In genomic region chr11:70431574-70431973, GRCm38 (mm10) we compare ENCODE assay signal across 8 mouse cellular contexts. TPM values are rescaled to one million over a fixed set of nuclear protein-coding genes. Genes with fewer than 3 reads are reported as not detected.
DNase-seq lines count a peak whose midpoint lies in the region; ATAC-seq lines count a peak whose summit lies in the region.

No protein-coding gene starts in this region.

- no peak overlapping the region for H3K27ac ChIP-seq in liver, embryonic 11.5 days (ENCODE audit: low read depth, low read length)
- peak overlapping the region; percentile 87 for H3K27ac ChIP-seq in embryonic facial prominence, embryonic 14.5 days (replicated peaks; ENCODE audit: low read depth, low read length)
- peak overlapping the region; percentile 54 for H3K27ac ChIP-seq in intestine, embryonic 16.5 days (ENCODE audit: low read length)
- peak overlapping the region; percentile 90 for H3K27ac ChIP-seq in neural tube, embryonic 14.5 days (ENCODE audit: low read depth, low read length)

- peak overlapping the region; percentile 11; the same call in 1 of the 2 replicates for H3K4me3 ChIP-seq in liver, embryonic 11.5 days (ENCODE audit: low read depth, low read length)
- peak overlapping the region; percentile 85 for H3K4me3 ChIP-seq in embryonic facial prominence, embryonic 14.5 days (ENCODE audit: low read depth, low read length)
- H3K4me3 ChIP-seq in intestine, embryonic 16.5 days (ENCODE audit: low read length) = no peak overlapping the region
- peak overlapping the region; percentile 83 for H3K4me3 ChIP-seq in neural tube, embryonic 14.5 days (ENCODE audit: low read depth, low read length)

- H3K4me1 ChIP-seq in liver, embryonic 11.5 days (replicated peaks; ENCODE audit: control insufficient read depth, insufficient read depth, low read length) = peaks cover 23% of the 10 kb centered on the region
- H3K4me1 ChIP-seq in embryonic facial prominence, embryonic 14.5 days (ENCODE audit: control insufficient read depth, insufficient read depth, low read length) = peaks cover 13% of the 10 kb centered on the region; the same call in 1 of the 2 replicates
- H3K4me1 ChIP-seq in intestine, embryonic 16.5 days (ENCODE audit: control insufficient read depth, insufficient read depth, low read length) = peaks cover 16% of the 10 kb centered on the region
- peaks cover 17% of the 10 kb centered on the region for H3K4me1 ChIP-seq in neural tube, embryonic 14.5 days (ENCODE audit: control insufficient read depth, insufficient read depth, low read length)

- peak overlapping the region; percentile 96 for H3K4me2 ChIP-seq in liver, embryonic 11.5 days
- peak overlapping the region; percentile 80 for H3K4me2 ChIP-seq in embryonic facial prominence, embryonic 14.5 days (ENCODE audit: low read depth, low read length)
- H3K4me2 ChIP-seq in intestine, embryonic 16.5 days (ENCODE audit: low read depth, low read length) = peak overlapping the region; percentile 93; the same call in 1 of the 2 replicates
- H3K4me2 ChIP-seq in neural tube, embryonic 14.5 days (ENCODE audit: low read depth, low read length) = peak overlapping the region; percentile 84; the same call in 1 of the 2 replicates

- WGBS in liver, embryonic 11.5 days = 34% methylated on average over 5 of the region's 5 CpGs
- WGBS in embryonic facial prominence, embryonic 14.5 days = 24% methylated on average over 5 of the region's 5 CpGs
- 30% methylated on average over 5 of the region's 5 CpGs for WGBS in intestine, embryonic 16.5 days
- 27% methylated on average over 5 of the region's 5 CpGs for WGBS in neural tube, embryonic 14.5 days

- no peak for DNase-seq in liver, embryonic 11.5 days (ENCODE audit: low spot score)
- no peak for DNase-seq in liver
- DNase-seq in embryonic facial prominence, embryonic 14.5 days (ENCODE audit: low spot score) = no peak
- no peak for DNase-seq in urinary bladder, adult 18-20 months (ENCODE audit: low spot score in 2 of 2)
- DNase-seq in lung, postnatal 25 days (ENCODE audit: low spot score) = no peak
- no peak for DNase-seq in gastrocnemius, postnatal 25 days

- no peaks in the 10 kb centered on the region for H3K27me3 ChIP-seq in liver, embryonic 11.5 days (replicated peaks; ENCODE audit: control insufficient read depth, insufficient read depth, low read length)
- H3K27me3 ChIP-seq in embryonic facial prominence, embryonic 14.5 days (replicated peaks; ENCODE audit: control insufficient read depth, insufficient read depth, low read length) = no peaks in the 10 kb centered on the region
- no peaks in the 10 kb centered on the region for H3K27me3 ChIP-seq in intestine, embryonic 16.5 days (replicated peaks; ENCODE audit: control insufficient read depth, insufficient read depth, low read length)
- no peaks in the 10 kb centered on the region for H3K27me3 ChIP-seq in neural tube, embryonic 14.5 days (ENCODE audit: control insufficient read depth, insufficient read depth, low read length)

- ATAC-seq in liver, embryonic 11.5 days (replicated peaks; ENCODE audit: low FRiP score) = no peak
- ATAC-seq in embryonic facial prominence, embryonic 14.5 days (ENCODE audit: low read depth) = no peak
- no peak for ATAC-seq in intestine, embryonic 16.5 days
- no peak for ATAC-seq in neural tube, embryonic 14.5 days (ENCODE audit: low read depth)

- no peaks in the 10 kb centered on the region; the same call in 1 of the 2 replicates for H3K36me3 ChIP-seq in liver, embryonic 11.5 days (ENCODE audit: control insufficient read depth, insufficient read depth, low read length)
- H3K36me3 ChIP-seq in embryonic facial prominence, embryonic 14.5 days (ENCODE audit: control insufficient read depth, insufficient read depth, low read length) = peaks cover 9% of the 10 kb centered on the region; the same call in 1 of the 2 replicates
- no peaks in the 10 kb centered on the region for H3K36me3 ChIP-seq in intestine, embryonic 16.5 days (ENCODE audit: control insufficient read depth, insufficient read depth, low read length)
- H3K36me3 ChIP-seq in neural tube, embryonic 14.5 days (ENCODE audit: control insufficient read depth, insufficient read depth, low read length) = peaks cover 2% of the 10 kb centered on the region; the same call in 1 of the 2 replicates

- H3K9ac ChIP-seq in liver, embryonic 11.5 days (ENCODE audit: low read depth, low read length) = peak overlapping the region; percentile 48; the same call in 1 of the 2 replicates
- H3K9ac ChIP-seq in embryonic facial prominence, embryonic 14.5 days (ENCODE audit: low read depth, low read length) = peak overlapping the region; percentile 85; the same call in 1 of the 2 replicates
- H3K9ac ChIP-seq in intestine, embryonic 16.5 days (ENCODE audit: low read depth, low read length) = no peak overlapping the region
- H3K9ac ChIP-seq in neural tube, embryonic 14.5 days (replicated peaks; ENCODE audit: low read depth, low read length) = peak overlapping the region; percentile 8; the same call in 1 of the 2 replicates

- H3K9me3 ChIP-seq in liver, embryonic 11.5 days (ENCODE audit: control insufficient read depth, low read length) = no peaks in the 10 kb centered on the region
- H3K9me3 ChIP-seq in embryonic facial prominence, embryonic 14.5 days (ENCODE audit: control insufficient read depth, low read length) = no peaks in the 10 kb centered on the region
- H3K9me3 ChIP-seq in intestine, embryonic 16.5 days (ENCODE audit: control insufficient read depth, low read length) = no peaks in the 10 kb centered on the region
- no peaks in the 10 kb centered on the region for H3K9me3 ChIP-seq in neural tube, embryonic 14.5 days (ENCODE audit: control insufficient read depth, low read length)

RNA-seq across cellular contexts. Expression of gene Arrb2, which starts 0.9 kb away (rescaled TPM):
- polyA plus RNA-seq in liver, embryonic 11.5 days (2014; fragmentation: Nextera tagmentation; extraction: Ambion mirVana) = 31.5 and 35.9 TPM in 2 replicates
- polyA plus RNA-seq in embryonic facial prominence, embryonic 14.5 days (2014; fragmentation: Nextera tagmentation; extraction: Ambion mirVana) = 19.0 and 24.1 TPM in 2 replicates
- polyA plus RNA-seq in intestine, embryonic 16.5 days (2015; fragmentation: Nextera tagmentation; extraction: Ambion mirVana) = 10.1 and 10.7 TPM in 2 replicates
- 44.1 and 54.5 TPM in 2 replicates for polyA plus RNA-seq in neural tube, embryonic 14.5 days (2014; fragmentation: Nextera tagmentation; extraction: Ambion mirVana)
- total RNA-seq in gastrocnemius, postnatal 25 days (2021) = 1 to 10 TPM; 7.5 to 9.0 TPM

RNA-seq across cellular contexts. Expression of gene Med11, which starts 20.1 kb away (rescaled TPM):
- 33.8 and 36.2 TPM in 2 replicates for polyA plus RNA-seq in liver, embryonic 11.5 days (2014; fragmentation: Nextera tagmentation; extraction: Ambion mirVana)
- 37.0 and 40.6 TPM in 2 replicates for polyA plus RNA-seq in embryonic facial prominence, embryonic 14.5 days (2014; fragmentation: Nextera tagmentation; extraction: Ambion mirVana)
- 38.4 and 41.7 TPM in 2 replicates for polyA plus RNA-seq in intestine, embryonic 16.5 days (2015; fragmentation: Nextera tagmentation; extraction: Ambion mirVana)
- polyA plus RNA-seq in neural tube, embryonic 14.5 days (2014; fragmentation: Nextera tagmentation; extraction: Ambion mirVana) = 41.4 and 46.6 TPM in 2 replicates
- 1 to 10 TPM; 5.6 to 6.2 TPM for total RNA-seq in gastrocnemius, postnatal 25 days (2021)

RNA-seq across cellular contexts. Expression of gene Pelp1, which starts 21.7 kb away (rescaled TPM):
- polyA plus RNA-seq in liver, embryonic 11.5 days (2014; fragmentation: Nextera tagmentation; extraction: Ambion mirVana) = 48.5 and 51.2 TPM in 2 replicates
- polyA plus RNA-seq in embryonic facial prominence, embryonic 14.5 days (2014; fragmentation: Nextera tagmentation; extraction: Ambion mirVana) = 29.8 and 36.2 TPM in 2 replicates
- polyA plus RNA-seq in intestine, embryonic 16.5 days (2015; fragmentation: Nextera tagmentation; extraction: Ambion mirVana) = 29.1 and 31.5 TPM in 2 replicates
- polyA plus RNA-seq in neural tube, embryonic 14.5 days (2014; fragmentation: Nextera tagmentation; extraction: Ambion mirVana) = 29.3 and 32.1 TPM in 2 replicates
- total RNA-seq in gastrocnemius, postnatal 25 days (2021) = 10 to 100 TPM; 15.5 to 18.5 TPM

RNA-seq across cellular contexts. Expression of gene Zmynd15, which starts 27.7 kb away (rescaled TPM):
- 0.19 and 0.58 TPM in 2 replicates for polyA plus RNA-seq in liver, embryonic 11.5 days (2014; fragmentation: Nextera tagmentation; extraction: Ambion mirVana)
- 0.31 and 0.85 TPM in 2 replicates for polyA plus RNA-seq in embryonic facial prominence, embryonic 14.5 days (2014; fragmentation: Nextera tagmentation; extraction: Ambion mirVana)
- 1.1 and 1.2 TPM in 2 replicates for polyA plus RNA-seq in intestine, embryonic 16.5 days (2015; fragmentation: Nextera tagmentation; extraction: Ambion mirVana)
- polyA plus RNA-seq in neural tube, embryonic 14.5 days (2014; fragmentation: Nextera tagmentation; extraction: Ambion mirVana) = 0.31 and 1.5 TPM in 2 replicates
- total RNA-seq in gastrocnemius, postnatal 25 days (2021) = under 1 TPM; 0.38 to 0.97 TPM

RNA-seq across cellular contexts. Expression of gene Cxcl16, which starts 28.2 kb away (rescaled TPM):
- polyA plus RNA-seq in liver, embryonic 11.5 days (2014; fragmentation: Nextera tagmentation; extraction: Ambion mirVana) = 0.91 and 1.6 TPM in 2 replicates
- polyA plus RNA-seq in embryonic facial prominence, embryonic 14.5 days (2014; fragmentation: Nextera tagmentation; extraction: Ambion mirVana) = 5.7 and 6.0 TPM in 2 replicates
- polyA plus RNA-seq in intestine, embryonic 16.5 days (2015; fragmentation: Nextera tagmentation; extraction: Ambion mirVana) = 10.9 and 11.9 TPM in 2 replicates
- 1.2 and 14.6 TPM in 2 replicates for polyA plus RNA-seq in neural tube, embryonic 14.5 days (2014; fragmentation: Nextera tagmentation; extraction: Ambion mirVana)
- total RNA-seq in gastrocnemius, postnatal 25 days (2021) = 1 to 10 TPM; 1.3 to 2.0 TPM
